Mouse (Mus musculus): ENCODE measurements at regions not wholly inside any gene's neighbourhood (a gene's known extent, or its start where the extent isn't known, plus 50 kb on each side); places are given as distances from the start of the nearest gene placed in this dataset.

- DNase-seq: no peak
These were observed 52.8 kb upstream of the Dmrtb1 start for GRCm38 (mm10) chr4:107736866-107737265.

- DNase-seq: peak; percentile 83
These were observed 53.9 kb upstream of the Dmrtb1 start for GRCm38 (mm10) chr4:107737907-107738306.

GRCm38 (mm10) chr4:107738776-107739175, 54.7 kb upstream of the Dmrtb1 start:
- no peak for DNase-seq

- DNase-seq: no peak
These were observed 55.9 kb upstream of the Dmrtb1 start for GRCm38 (mm10) chr4:107739789-107740405.

- DNase-seq: no peak
These were observed 58.4 kb upstream of the Lrp8 start for GRCm38 (mm10) chr4:107743646-107744045.

GRCm38 (mm10) chr4:107746366-107746765, 55.7 kb upstream of the Lrp8 start:
- no peak for DNase-seq

GRCm38 (mm10) chr4:107746923-107747431, 55.1 kb upstream of the Lrp8 start:
- DNase-seq: no peak

- no peak for DNase-seq
These were observed 54.6 kb upstream of the Lrp8 start for GRCm38 (mm10) chr4:107747454-107747853.

GRCm38 (mm10) chr4:107747907-107748628, 54.0 kb upstream of the Lrp8 start:
- no peak for DNase-seq

- no peak for DNase-seq
These were observed 53.0 kb upstream of the Lrp8 start for GRCm38 (mm10) chr4:107749045-107749444.

- no peak for DNase-seq
These were observed 52.0 kb upstream of the Lrp8 start for GRCm38 (mm10) chr4:107750017-107750416.

Measured in right cerebral cortex, adult 18-20 months (tissue).